Mouse (Mus musculus) hindbrain, postnatal 0 days (tissue): Measurements from ENCODE around the gene Krtap11-1. TPM values are rescaled to one million over a fixed set of nuclear protein-coding genes. Genes with fewer than 3 reads are reported as not detected.

Source experiments
- ATAC-seq: fragments of 200-750 bp; cut with Nextera tagmentation; 2 replicates; pipeline ENCODE4 v1.8.0; 2017; ENCODE audit warnings: mild to moderate bottlenecking, moderate TSS enrichment, moderate library complexity
- DNase-seq: peaks from one replicate; pipeline ENCODE4 v3.0.0-alpha.2; 2015; ENCODE audit warnings: low spot score
- H3K27ac ChIP-seq: fragments of 300-500 bp; sonication (generic); 2 replicates; pipeline ENCODE4 v1.5.1; 2014; ENCODE audit warnings: mild to moderate bottlenecking
- H3K27me3 ChIP-seq: fragments of 300-500 bp; sonication (generic); 2 replicates; pipeline ENCODE4 v1.6.1; 2014; ENCODE audit warnings: low read length, mixed read lengths; ENCODE audit not compliant: insufficient read depth
- H3K36me3 ChIP-seq: fragments of 300-500 bp; sonication (generic); 2 replicates; pipeline ENCODE4 v1.6.1; 2014; ENCODE audit warnings: low read length, mixed read lengths; ENCODE audit not compliant: insufficient read depth
- H3K4me1 ChIP-seq: fragments of 300-500 bp; sonication (generic); 2 replicates; pipeline ENCODE4 v1.6.1; 2014; ENCODE audit warnings: antibody characterized with exemption, low read length, mixed read lengths; ENCODE audit not compliant: insufficient read depth
- H3K4me2 ChIP-seq: fragments of 300-500 bp; sonication (generic); 2 replicates; pipeline ENCODE4 v1.6.1; 2014; ENCODE audit warnings: low read depth, mild to moderate bottlenecking, low read length, moderate library complexity, mixed read lengths
- H3K4me3 ChIP-seq: fragments of 300-500 bp; sonication (generic); 2 replicates; pipeline ENCODE4 v1.5.1; 2014; ENCODE audit warnings: low read length
- H3K9ac ChIP-seq: fragments of 300-500 bp; sonication (generic); replicated peaks from 2 replicates; pipeline ENCODE4 v1.6.1; 2014; ENCODE audit warnings: mild to moderate bottlenecking, low read length, moderate library complexity, mixed read lengths
- H3K9me3 ChIP-seq: fragments of 300-500 bp; sonication (generic); 2 replicates; pipeline ENCODE4 v1.6.1; 2016; ENCODE audit warnings: low read length, mixed read lengths
- CTCF ChIP-seq: IDR thresholded peaks from 2 replicates; pipeline ENCODE4 v1.5.1; 2016; ENCODE audit warnings: antibody characterized with exemption, control low read depth, low read depth
- WGBS: fragments of 180-500 bp; shearing (Covaris S2); extraction: QIAGEN DNeasy Blood & Tissue Kit; methylation state at CpG from one replicate; pipeline ENCODE4 v1.1.7; 2014; 5-methylcytosine and 5-hydroxymethylcytosine counted together
- polyA plus RNA-seq: library from polyadenylated mRNA; unstranded; fragments of >200 nt; fragmentation: Nextera tagmentation; extraction: Ambion mirVana; gene quantifications from 2 replicates; pipeline ENCODE4 v1.2.1, GENCODE M21; 2015
- total RNA-seq: library from RNA; depleted of rRNA; stranded (reverse); fragments of >200 nt; gene quantifications from 2 replicates; pipeline ENCODE4 v1.2.3, GENCODE M21; 2014; rRNA removed

Gene Krtap11-1
- total RNA-seq (not detected in 2 replicates), polyA plus RNA-seq (not detected in 2 replicates)

GRCm38 (mm10) chr16:89571083-89571482 lies at the start of gene Krtap11-1:
Gene Krtap11-1, minus strand, starts transcription at chr16:89571183.
- DNase-seq (no peak), ATAC-seq (no peak)
- no peak within 1 kb of the TSS for H3K9ac ChIP-seq
- no peaks in the 10 kb centered on the region for H3K27me3 ChIP-seq
- H3K4me3 ChIP-seq, result no peak within 1 kb of the TSS
- no peaks in the 10 kb centered on the region for H3K9me3 ChIP-seq
- 87% methylated on average over 5 of the region's 5 CpGs for WGBS
- H3K36me3 ChIP-seq, result no peaks in the 10 kb centered on the region
- no peak within 1 kb of the TSS for H3K27ac ChIP-seq
- no peak within 1 kb of the TSS for H3K4me2 ChIP-seq
- no peaks in the 10 kb centered on the region; the same call in 1 of the 2 replicates for H3K4me1 ChIP-seq
- no peak for TF ChIP-seq CTCF

DNA sequence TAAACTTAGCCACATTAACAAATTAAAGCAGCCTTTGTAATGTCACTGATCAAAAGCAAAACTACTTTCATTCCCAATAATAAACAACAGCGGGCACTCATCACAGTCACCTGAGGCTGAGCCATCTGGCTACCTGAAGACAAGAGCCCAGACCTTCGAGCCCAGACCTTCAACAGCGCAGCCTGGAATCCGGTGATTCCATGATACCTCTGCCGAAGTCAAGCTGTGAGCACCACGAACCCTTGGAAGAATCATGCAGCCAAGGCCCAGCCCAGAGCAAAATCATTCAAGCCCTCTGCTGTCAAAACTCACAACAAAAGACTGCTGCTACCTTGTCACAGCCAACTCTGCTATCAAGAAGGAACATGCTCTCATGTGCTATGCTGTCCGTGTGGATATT lies 47.2 kb upstream of the Krtap11-1 start:
- no peaks in the 10 kb centered on the region for H3K9me3 ChIP-seq
- no peak overlapping the region for H3K4me3 ChIP-seq
- DNase-seq (no peak), ATAC-seq (no peak)
- H3K27ac ChIP-seq, result no peak overlapping the region
- H3K4me1 ChIP-seq, result no peaks in the 10 kb centered on the region
- H3K4me2 ChIP-seq, result no peak overlapping the region
- no peaks in the 10 kb centered on the region for H3K36me3 ChIP-seq
- no peak overlapping the region for H3K9ac ChIP-seq
- no peak for TF ChIP-seq CTCF
- 80% methylated on average over 7 of the region's 7 CpGs for WGBS
- H3K27me3 ChIP-seq, result no peaks in the 10 kb centered on the region

- no peak overlapping the region for H3K27ac ChIP-seq
- no peaks in the 10 kb centered on the region for H3K36me3 ChIP-seq
- no peak for TF ChIP-seq CTCF
- ATAC-seq (no peak), DNase-seq (no peak)
- no peaks in the 10 kb centered on the region for H3K4me1 ChIP-seq
- no peak overlapping the region for H3K4me3 ChIP-seq
- 33% methylated on average over 3 of the region's 3 CpGs for WGBS
- H3K4me2 ChIP-seq, result no peak overlapping the region
- H3K9ac ChIP-seq, result no peak overlapping the region
- no peaks in the 10 kb centered on the region for H3K9me3 ChIP-seq
- no peaks in the 10 kb centered on the region for H3K27me3 ChIP-seq
Measured at GRCm38 (mm10) chr16:89617251-89617650, 46.3 kb upstream of the Krtap11-1 start.

GRCm38 (mm10) chr16:89613726-89614125 lies 42.7 kb upstream of the Krtap11-1 start:
- WGBS, result 52% methylated on average over 12 of the region's 12 CpGs
- no peak overlapping the region for H3K4me2 ChIP-seq
- H3K4me3 ChIP-seq, result no peak overlapping the region
- H3K36me3 ChIP-seq, result no peaks in the 10 kb centered on the region
- 0 out of 2 replicates have a peak overlapping the region, but pooled peaks have one; percentile 27 for H3K27ac ChIP-seq
- peak; percentile 53 for DNase-seq
- no peak for TF ChIP-seq CTCF
- H3K4me1 ChIP-seq, result no peaks in the 10 kb centered on the region
- no peaks in the 10 kb centered on the region for H3K9me3 ChIP-seq
- no peak for ATAC-seq
- no peaks in the 10 kb centered on the region for H3K27me3 ChIP-seq
- H3K9ac ChIP-seq, result no peak overlapping the region

GRCm38 (mm10) chr16:89608791-89609185 lies 37.8 kb upstream of the Krtap11-1 start:
- Histone ChIP-seq H3K27me3 (no peaks in the 10 kb centered on the region), H3K27ac (no peak overlapping the region), H3K9ac (no peak overlapping the region), H3K4me2 (no peak overlapping the region), H3K9me3 (no peaks in the 10 kb centered on the region), H3K4me1 (no peaks in the 10 kb centered on the region), H3K4me3 (no peak overlapping the region), H3K36me3 (no peaks in the 10 kb centered on the region)
- TF ChIP-seq CTCF, result no peak
- 71% methylated on average over 4 of the region's 4 CpGs for WGBS
- DNase-seq (no peak), ATAC-seq (no peak)

GRCm38 (mm10) chr16:89608161-89608790 lies 37.3 kb upstream of the Krtap11-1 start:
- no peak overlapping the region for H3K9ac ChIP-seq
- H3K4me2 ChIP-seq, result no peak overlapping the region
- no peaks in the 10 kb centered on the region for H3K36me3 ChIP-seq
- H3K4me3 ChIP-seq, result no peak overlapping the region
- DNase-seq (peak; percentile 13), ATAC-seq (peak; percentile 29; the same call in 1 of the 2 replicates)
- no peak overlapping the region for H3K27ac ChIP-seq
- no peaks in the 10 kb centered on the region for H3K27me3 ChIP-seq
- 83% methylated on average over 12 of the region's 12 CpGs for WGBS
- no peaks in the 10 kb centered on the region for H3K4me1 ChIP-seq
- no peaks in the 10 kb centered on the region for H3K9me3 ChIP-seq
- no peak for TF ChIP-seq CTCF

GRCm38 (mm10) chr16:89606951-89607350 lies 36.0 kb upstream of the Krtap11-1 start:
- no peaks in the 10 kb centered on the region for H3K4me1 ChIP-seq
- 95% methylated on average over 3 of the region's 3 CpGs for WGBS
- H3K27me3 ChIP-seq, result no peaks in the 10 kb centered on the region
- TF ChIP-seq CTCF, result no peak
- no peak overlapping the region for H3K27ac ChIP-seq
- H3K9me3 ChIP-seq, result no peaks in the 10 kb centered on the region
- ATAC-seq, result no peak
- H3K4me2 ChIP-seq, result no peak overlapping the region
- DNase-seq, result no peak
- no peak overlapping the region for H3K9ac ChIP-seq
- H3K36me3 ChIP-seq, result no peaks in the 10 kb centered on the region
- H3K4me3 ChIP-seq, result no peak overlapping the region
